Mouse (Mus musculus): ENCODE results near the gene Prdm9. TPM values are rescaled to one million over a fixed set of nuclear protein-coding genes. Genes with fewer than 3 reads are reported as not detected.

Prdm9 gene
- 1.4 and 2.3 TPM in 2 replicates for polyA plus RNA-seq (2015; fragmentation: Nextera tagmentation; extraction: Ambion mirVana)

- WGBS: under 1% methylated on average over 43 of the region's 43 CpGs
- Histone ChIP-seq H3K4me2 (peak within 1 kb of the TSS; percentile 74), H3K4me3 (peak within 1 kb of the TSS; percentile 68), H3K27me3 (no peaks in the 10 kb centered on the region), H3K9ac (peak within 1 kb of the TSS; percentile 72), H3K4me1 (replicated peaks) (peaks cover 3% of the 10 kb centered on the region; the same call in 1 of the 2 replicates), H3K27ac (replicated peaks) (peak within 1 kb of the TSS; percentile 94), H3K9me3 (no peaks in the 10 kb centered on the region), H3K36me3 (no peaks in the 10 kb centered on the region)
- ATAC-seq (ENCODE audit: low FRiP score, low read depth): peak; percentile 99
Observed at GRCm38 (mm10) chr17:15564014-15564927, at the start of gene Prdm9. Gene Prdm9, minus strand, starts transcription at chr17:15564354.

- H3K36me3 ChIP-seq: no peaks in the 10 kb centered on the region
- H3K4me2 ChIP-seq: no peak overlapping the region
- H3K27me3 ChIP-seq: no peaks in the 10 kb centered on the region
- H3K9me3 ChIP-seq: no peaks in the 10 kb centered on the region
- H3K9ac ChIP-seq: no peak overlapping the region
- no peak overlapping the region for H3K4me3 ChIP-seq
- H3K27ac ChIP-seq (replicated peaks): no peak overlapping the region
- no peaks in the 10 kb centered on the region for H3K4me1 ChIP-seq (replicated peaks)
- whole genome bisulfite sequencing: 90% methylated on average over 9 of the region's 11 CpGs
- no peak for ATAC-seq (ENCODE audit: low FRiP score, low read depth)
Observed at GRCm38 (mm10) chr17:15599496-15599895, 35.3 kb upstream of the Prdm9 start.

- H3K27ac ChIP-seq (replicated peaks): no peak overlapping the region
- H3K4me1 ChIP-seq (replicated peaks): no peaks in the 10 kb centered on the region
- 84% methylated on average over 7 of the region's 7 CpGs for WGBS
- H3K27me3 ChIP-seq: no peaks in the 10 kb centered on the region
- H3K9ac ChIP-seq: no peak overlapping the region
- H3K4me3 ChIP-seq: no peak overlapping the region
- no peaks in the 10 kb centered on the region for H3K36me3 ChIP-seq
- H3K9me3 ChIP-seq: no peaks in the 10 kb centered on the region
- no peak for ATAC-seq (ENCODE audit: low FRiP score, low read depth)
- no peak overlapping the region for H3K4me2 ChIP-seq
Observed at GRCm38 (mm10) chr17:15591216-15591881, 27.2 kb upstream of the Prdm9 start.

GRCm38 (mm10) chr17:15588116-15588515 is 24.0 kb upstream of the Prdm9 start:
- Histone ChIP-seq H3K27me3 (no peaks in the 10 kb centered on the region), H3K36me3 (no peaks in the 10 kb centered on the region), H3K27ac (replicated peaks) (no peak overlapping the region), H3K4me2 (no peak overlapping the region), H3K9me3 (no peaks in the 10 kb centered on the region), H3K9ac (no peak overlapping the region), H3K4me1 (replicated peaks) (no peaks in the 10 kb centered on the region), H3K4me3 (no peak overlapping the region)
- 88% methylated on average over 2 of the region's 2 CpGs for WGBS
- ATAC-seq (ENCODE audit: low FRiP score, low read depth): no peak

- no peak overlapping the region for H3K4me2 ChIP-seq
- no peaks in the 10 kb centered on the region for H3K4me1 ChIP-seq (replicated peaks)
- H3K27me3 ChIP-seq: no peaks in the 10 kb centered on the region
- no peak for ATAC-seq (ENCODE audit: low FRiP score, low read depth)
- H3K4me3 ChIP-seq: no peak overlapping the region
- WGBS: 35% methylated on average over 4 of the region's 4 CpGs
- H3K36me3 ChIP-seq: no peaks in the 10 kb centered on the region
- H3K9ac ChIP-seq: no peak overlapping the region
- no peaks in the 10 kb centered on the region for H3K9me3 ChIP-seq
- H3K27ac ChIP-seq (replicated peaks): no peak overlapping the region
Observed at GRCm38 (mm10) chr17:15585691-15586090, 21.5 kb upstream of the Prdm9 start.

- Histone ChIP-seq H3K4me2 (no peak overlapping the region), H3K27ac (replicated peaks) (no peak overlapping the region), H3K4me3 (no peak overlapping the region), H3K9ac (no peak overlapping the region), H3K4me1 (replicated peaks) (no peaks in the 10 kb centered on the region), H3K36me3 (no peaks in the 10 kb centered on the region), H3K9me3 (no peaks in the 10 kb centered on the region), H3K27me3 (peaks cover 5% of the 10 kb centered on the region; the same call in 1 of the 2 replicates)
- WGBS: 86% methylated on average over 7 of the region's 7 CpGs
- ATAC-seq (ENCODE audit: low FRiP score, low read depth): no peak
Observed at GRCm38 (mm10) chr17:15583071-15583470, 18.9 kb upstream of the Prdm9 start.

GRCm38 (mm10) chr17:15580072-15580447 is 15.9 kb upstream of the Prdm9 start:
- 95% methylated on average over 2 of the region's 2 CpGs for WGBS
- Histone ChIP-seq H3K9me3 (no peaks in the 10 kb centered on the region), H3K4me2 (no peak overlapping the region), H3K36me3 (no peaks in the 10 kb centered on the region), H3K9ac (no peak overlapping the region), H3K27me3 (peaks cover 10% of the 10 kb centered on the region; the same call in 1 of the 2 replicates), H3K27ac (replicated peaks) (no peak overlapping the region), H3K4me1 (replicated peaks) (no peaks in the 10 kb centered on the region), H3K4me3 (no peak overlapping the region)
- no peak for ATAC-seq (ENCODE audit: low FRiP score, low read depth)

GRCm38 (mm10) chr17:15579410-15580071 is 15.4 kb upstream of the Prdm9 start:
- H3K4me2 ChIP-seq: no peak overlapping the region
- no peak overlapping the region for H3K9ac ChIP-seq
- no peak for ATAC-seq (ENCODE audit: low FRiP score, low read depth)
- no peak overlapping the region for H3K4me3 ChIP-seq
- no peaks in the 10 kb centered on the region for H3K36me3 ChIP-seq
- H3K27me3 ChIP-seq: peaks cover 10% of the 10 kb centered on the region; the same call in 1 of the 2 replicates
- H3K27ac ChIP-seq (replicated peaks): no peak overlapping the region
- H3K4me1 ChIP-seq (replicated peaks): no peaks in the 10 kb centered on the region
- WGBS: 90% methylated on average over 7 of the region's 7 CpGs
- H3K9me3 ChIP-seq: no peaks in the 10 kb centered on the region

GRCm38 (mm10) chr17:15577291-15577694 is 13.1 kb upstream of the Prdm9 start:
- Histone ChIP-seq H3K4me3 (peak overlapping the region; percentile 32), H3K4me2 (peak overlapping the region; percentile 58), H3K27me3 (peaks cover 10% of the 10 kb centered on the region; the same call in 1 of the 2 replicates), H3K27ac (replicated peaks) (no peak overlapping the region), H3K36me3 (no peaks in the 10 kb centered on the region), H3K9ac (0 out of 2 replicates have a peak overlapping the region, but pooled peaks have one; percentile 19), H3K4me1 (replicated peaks) (no peaks in the 10 kb centered on the region), H3K9me3 (no peaks in the 10 kb centered on the region)
- WGBS: 1% methylated on average over 32 of the region's 32 CpGs
- ATAC-seq (ENCODE audit: low FRiP score, low read depth): no peak

- H3K4me1 ChIP-seq (replicated peaks): no peaks in the 10 kb centered on the region
- H3K4me2 ChIP-seq: no peak overlapping the region
- H3K9ac ChIP-seq: no peak overlapping the region
- ATAC-seq (ENCODE audit: low FRiP score, low read depth): no peak
- H3K36me3 ChIP-seq: no peaks in the 10 kb centered on the region
- WGBS: 80% methylated on average over 1 of the region's 1 CpGs
- H3K9me3 ChIP-seq: no peaks in the 10 kb centered on the region
- no peak overlapping the region for H3K27ac ChIP-seq (replicated peaks)
- H3K4me3 ChIP-seq: no peak overlapping the region
- peaks cover 10% of the 10 kb centered on the region; the same call in 1 of the 2 replicates for H3K27me3 ChIP-seq
Observed at GRCm38 (mm10) chr17:15575056-15575455, 10.9 kb upstream of the Prdm9 start.

GRCm38 (mm10) chr17:15566908-15567307 is 2.8 kb upstream of the Prdm9 start:
- Histone ChIP-seq H3K9me3 (no peaks in the 10 kb centered on the region), H3K4me3 (no peak overlapping the region), H3K27me3 (no peaks in the 10 kb centered on the region), H3K4me2 (no peak overlapping the region), H3K9ac (no peak overlapping the region), H3K27ac (replicated peaks) (no peak overlapping the region), H3K4me1 (replicated peaks) (peaks cover 3% of the 10 kb centered on the region; the same call in 1 of the 2 replicates), H3K36me3 (no peaks in the 10 kb centered on the region)
- no peak for ATAC-seq (ENCODE audit: low FRiP score, low read depth)
- 72% methylated on average over 5 of the region's 5 CpGs for WGBS

GRCm38 (mm10) chr17:15564928-15565300 is 760 bp upstream of the Prdm9 start:
- no peak for ATAC-seq (ENCODE audit: low FRiP score, low read depth)
- Histone ChIP-seq H3K4me1 (replicated peaks) (peaks cover 3% of the 10 kb centered on the region; the same call in 1 of the 2 replicates), H3K27me3 (no peaks in the 10 kb centered on the region), H3K27ac (replicated peaks) (peak overlapping the region; percentile 94), H3K4me3 (peak overlapping the region; percentile 68), H3K9me3 (no peaks in the 10 kb centered on the region), H3K9ac (peak overlapping the region; percentile 72), H3K4me2 (peak overlapping the region; percentile 74), H3K36me3 (no peaks in the 10 kb centered on the region)
- 39% methylated on average over 12 of the region's 12 CpGs for WGBS

Data from hindbrain, embryonic 15.5 days (tissue).